Mouse (Mus musculus): ENCODE data around the gene Txndc2. TPM values are rescaled to one million over a fixed set of nuclear protein-coding genes. Genes with fewer than 3 reads are reported as not detected.

Gene Txndc2
- polyA plus RNA-seq (2012) = not detected in 2 replicates

GRCm38 (mm10) chr17:65641734-65642218 lies at the start of gene Txndc2:
Gene Txndc2, minus strand, starts transcription at chr17:65642168.
- TF ChIP-seq TAL1 (IDR thresholded peaks at IDR 0.05; ENCODE audit: low read length) = no peak
- no peak for TF ChIP-seq GATA1 (IDR thresholded peaks at IDR 0.05; ENCODE audit: low read length)
- Histone ChIP-seq H3K36me3 (ENCODE audit: control insufficient read depth) (no peaks in the 10 kb centered on the region), H3K27me3 (ENCODE audit: control insufficient read depth) (no peaks in the 10 kb centered on the region), H3K9me3 (ENCODE audit: control insufficient read depth, low read length) (no peaks in the 10 kb centered on the region), H3K4me1 (ENCODE audit: control insufficient read depth) (no peaks in the 10 kb centered on the region), H3K4me3 (replicated peaks) (no peak within 1 kb of the TSS)

- H3K9me3 ChIP-seq (ENCODE audit: control insufficient read depth, low read length) = no peaks in the 10 kb centered on the region
- no peak overlapping the region for H3K4me3 ChIP-seq (replicated peaks)
- TF ChIP-seq TAL1 (IDR thresholded peaks at IDR 0.05; ENCODE audit: low read length) = no peak
- no peak for TF ChIP-seq GATA1 (IDR thresholded peaks at IDR 0.05; ENCODE audit: low read length)
- H3K36me3 ChIP-seq (ENCODE audit: control insufficient read depth) = no peaks in the 10 kb centered on the region
- no peaks in the 10 kb centered on the region for H3K4me1 ChIP-seq (ENCODE audit: control insufficient read depth)
- no peaks in the 10 kb centered on the region for H3K27me3 ChIP-seq (ENCODE audit: control insufficient read depth)
Measured at GRCm38 (mm10) chr17:65683731-65684130, 41.8 kb upstream of the Txndc2 start.

- Histone ChIP-seq H3K27me3 (ENCODE audit: control insufficient read depth) (no peaks in the 10 kb centered on the region), H3K4me1 (ENCODE audit: control insufficient read depth) (no peaks in the 10 kb centered on the region), H3K4me3 (replicated peaks) (no peak overlapping the region), H3K9me3 (ENCODE audit: control insufficient read depth, low read length) (no peaks in the 10 kb centered on the region), H3K36me3 (ENCODE audit: control insufficient read depth) (no peaks in the 10 kb centered on the region)
- no peak for TF ChIP-seq TAL1 (IDR thresholded peaks at IDR 0.05; ENCODE audit: low read length)
- no peak for TF ChIP-seq GATA1 (IDR thresholded peaks at IDR 0.05; ENCODE audit: low read length)
Measured at GRCm38 (mm10) chr17:65683316-65683715, 41.3 kb upstream of the Txndc2 start.

GRCm38 (mm10) chr17:65682071-65682680 lies 40.2 kb upstream of the Txndc2 start:
- Histone ChIP-seq H3K9me3 (ENCODE audit: control insufficient read depth, low read length) (no peaks in the 10 kb centered on the region), H3K27me3 (ENCODE audit: control insufficient read depth) (no peaks in the 10 kb centered on the region), H3K4me1 (ENCODE audit: control insufficient read depth) (no peaks in the 10 kb centered on the region), H3K4me3 (replicated peaks) (no peak overlapping the region), H3K36me3 (ENCODE audit: control insufficient read depth) (no peaks in the 10 kb centered on the region)
- no peak for TF ChIP-seq TAL1 (IDR thresholded peaks at IDR 0.05; ENCODE audit: low read length)
- no peak for TF ChIP-seq GATA1 (IDR thresholded peaks at IDR 0.05; ENCODE audit: low read length)

DNA sequence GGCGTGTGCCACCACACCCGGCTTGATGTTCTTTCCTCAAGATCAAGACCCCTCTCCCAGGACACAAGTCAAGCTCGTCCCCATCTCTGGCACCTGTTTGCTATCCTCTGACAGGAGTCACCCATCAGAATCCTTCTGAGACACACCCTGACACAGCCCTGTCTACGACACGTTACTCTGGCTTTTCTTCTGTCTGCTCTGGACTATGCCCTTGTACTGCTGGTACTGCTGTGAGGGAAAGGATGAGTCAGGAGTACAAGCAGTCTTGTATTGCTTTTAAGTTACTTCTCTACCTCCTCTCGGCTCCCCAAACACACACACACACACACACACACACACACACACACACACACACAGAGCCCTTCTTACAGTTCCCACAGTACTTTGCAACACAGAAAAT lies 39.5 kb upstream of the Txndc2 start:
- TF ChIP-seq TAL1 (IDR thresholded peaks at IDR 0.05; ENCODE audit: low read length) (no peak), GATA1 (IDR thresholded peaks at IDR 0.05; ENCODE audit: low read length) (no peak)
- Histone ChIP-seq H3K4me3 (replicated peaks) (no peak overlapping the region), H3K27me3 (ENCODE audit: control insufficient read depth) (no peaks in the 10 kb centered on the region), H3K9me3 (ENCODE audit: control insufficient read depth, low read length) (no peaks in the 10 kb centered on the region), H3K4me1 (ENCODE audit: control insufficient read depth) (no peaks in the 10 kb centered on the region), H3K36me3 (ENCODE audit: control insufficient read depth) (no peaks in the 10 kb centered on the region)

DNA sequence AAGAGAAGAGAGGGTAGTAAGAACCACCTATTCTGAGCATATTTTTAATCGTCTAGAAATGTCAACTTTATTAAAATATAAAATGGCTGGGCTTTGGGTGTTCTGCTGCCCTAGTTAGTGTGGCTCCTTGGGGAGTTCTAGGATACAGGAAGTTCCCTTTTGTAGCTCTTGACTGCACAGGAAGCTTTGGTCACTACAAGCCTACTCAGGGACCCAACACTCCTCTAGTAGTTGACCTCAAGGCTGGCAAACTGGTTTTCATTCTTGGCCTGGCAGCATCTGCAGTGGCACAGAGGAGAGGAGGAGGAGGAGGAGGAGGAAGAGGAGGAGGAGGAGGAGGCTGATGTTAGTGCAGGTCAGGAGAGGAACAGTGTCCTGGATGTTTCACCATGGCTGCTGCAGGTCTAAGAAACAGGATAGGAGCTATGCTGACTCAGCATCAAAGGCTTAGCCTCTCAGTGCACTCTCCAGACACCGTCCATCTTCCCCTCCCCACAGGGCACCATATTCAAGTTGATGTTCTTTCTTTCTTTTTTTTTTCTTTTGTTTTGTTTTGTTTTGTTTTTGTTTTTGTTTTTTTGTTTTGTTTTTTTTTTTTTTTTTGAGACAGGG lies 38.9 kb upstream of the Txndc2 start:
- H3K4me1 ChIP-seq (ENCODE audit: control insufficient read depth) = no peaks in the 10 kb centered on the region
- no peaks in the 10 kb centered on the region for H3K9me3 ChIP-seq (ENCODE audit: control insufficient read depth, low read length)
- H3K36me3 ChIP-seq (ENCODE audit: control insufficient read depth) = no peaks in the 10 kb centered on the region
- no peaks in the 10 kb centered on the region for H3K27me3 ChIP-seq (ENCODE audit: control insufficient read depth)
- H3K4me3 ChIP-seq (replicated peaks) = no peak overlapping the region
- TF ChIP-seq TAL1 (IDR thresholded peaks at IDR 0.05; ENCODE audit: low read length) = no peak
- TF ChIP-seq GATA1 (IDR thresholded peaks at IDR 0.05; ENCODE audit: low read length) = no peak

DNA sequence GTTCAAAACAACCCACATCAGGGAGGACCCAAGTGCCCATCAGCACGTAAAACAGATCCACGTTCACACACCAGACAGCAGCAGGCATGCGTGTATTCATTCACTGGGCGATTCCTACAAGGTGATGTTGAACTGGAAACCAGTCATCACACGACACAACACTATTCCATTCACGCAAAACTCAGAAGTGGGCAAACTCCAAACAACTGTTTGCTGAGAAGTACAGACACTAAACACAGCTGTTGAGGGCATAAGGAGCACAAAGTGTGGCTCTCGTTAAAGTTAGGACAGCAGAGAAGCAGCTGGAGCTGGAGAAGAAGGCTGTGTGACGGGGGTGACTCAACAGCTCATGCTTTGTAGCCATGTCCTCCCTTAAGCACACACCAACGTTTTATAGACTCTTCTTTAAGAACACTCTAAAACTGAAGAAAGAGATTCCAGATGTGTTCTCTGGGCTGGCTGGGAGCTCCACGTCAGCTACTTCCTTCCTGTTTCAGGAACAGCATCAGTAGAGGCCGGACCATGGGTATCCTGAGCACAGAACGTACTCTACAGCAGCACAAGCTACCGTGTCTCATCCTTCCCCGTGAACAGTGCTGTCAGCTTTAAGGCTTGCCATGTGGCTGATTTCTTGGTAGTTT lies 38.0 kb upstream of the Txndc2 start:
- no peak for TF ChIP-seq GATA1 (IDR thresholded peaks at IDR 0.05; ENCODE audit: low read length)
- TF ChIP-seq TAL1 (IDR thresholded peaks at IDR 0.05; ENCODE audit: low read length) = no peak
- H3K4me1 ChIP-seq (ENCODE audit: control insufficient read depth) = no peaks in the 10 kb centered on the region
- H3K36me3 ChIP-seq (ENCODE audit: control insufficient read depth) = no peaks in the 10 kb centered on the region
- H3K9me3 ChIP-seq (ENCODE audit: control insufficient read depth, low read length) = no peaks in the 10 kb centered on the region
- no peaks in the 10 kb centered on the region for H3K27me3 ChIP-seq (ENCODE audit: control insufficient read depth)
- H3K4me3 ChIP-seq (replicated peaks) = no peak overlapping the region

DNA sequence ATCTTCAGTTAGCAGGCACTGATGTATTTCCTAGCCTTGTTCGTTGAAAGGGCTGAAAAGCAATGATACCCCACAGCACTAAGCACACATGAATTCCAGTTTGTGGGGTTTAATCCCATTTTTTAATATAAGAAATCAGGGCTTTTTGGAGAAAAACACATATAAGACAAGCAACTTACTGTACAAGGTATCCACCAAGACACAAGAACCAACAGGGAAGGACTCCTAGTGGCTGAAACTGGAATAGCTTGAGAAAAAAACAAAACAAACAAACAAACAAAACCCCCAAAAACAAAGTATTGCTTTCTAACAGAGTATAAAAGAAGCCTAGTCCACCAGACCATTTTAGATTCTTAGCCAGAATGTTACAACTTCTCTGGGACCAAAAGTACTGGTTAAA lies 35.8 kb upstream of the Txndc2 start:
- Histone ChIP-seq H3K36me3 (ENCODE audit: control insufficient read depth) (no peaks in the 10 kb centered on the region), H3K27me3 (ENCODE audit: control insufficient read depth) (no peaks in the 10 kb centered on the region), H3K9me3 (ENCODE audit: control insufficient read depth, low read length) (no peaks in the 10 kb centered on the region), H3K4me3 (replicated peaks) (no peak overlapping the region), H3K4me1 (ENCODE audit: control insufficient read depth) (no peaks in the 10 kb centered on the region; the same call in 1 of the 2 replicates)
- TF ChIP-seq GATA1 (IDR thresholded peaks at IDR 0.05; ENCODE audit: low read length) (no peak), TAL1 (IDR thresholded peaks at IDR 0.05; ENCODE audit: low read length) (no peak)

DNA sequence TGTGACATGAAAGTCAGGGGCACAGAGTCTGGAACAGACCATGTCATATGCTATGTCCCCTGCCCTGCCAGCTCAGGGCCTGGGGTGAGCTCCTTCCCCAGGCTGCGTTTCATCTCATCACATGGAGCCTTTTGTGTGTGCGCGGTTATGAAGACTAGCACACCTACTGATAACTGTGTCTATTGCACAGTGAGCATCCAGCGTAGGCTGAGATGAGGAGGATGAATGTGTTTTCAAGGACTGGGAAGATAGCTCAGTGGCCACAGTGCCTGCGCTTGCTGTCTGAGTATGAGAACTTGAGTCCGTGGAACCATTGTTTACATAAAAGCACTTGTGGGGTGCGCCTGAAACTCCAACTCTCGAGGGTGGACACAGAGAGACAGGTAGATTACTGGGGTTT lies 34.6 kb upstream of the Txndc2 start:
- Histone ChIP-seq H3K9me3 (ENCODE audit: control insufficient read depth, low read length) (no peaks in the 10 kb centered on the region), H3K36me3 (ENCODE audit: control insufficient read depth) (no peaks in the 10 kb centered on the region), H3K4me1 (ENCODE audit: control insufficient read depth) (no peaks in the 10 kb centered on the region; the same call in 1 of the 2 replicates), H3K4me3 (replicated peaks) (no peak overlapping the region), H3K27me3 (ENCODE audit: control insufficient read depth) (no peaks in the 10 kb centered on the region)
- TF ChIP-seq TAL1 (IDR thresholded peaks at IDR 0.05; ENCODE audit: low read length) = no peak
- no peak for TF ChIP-seq GATA1 (IDR thresholded peaks at IDR 0.05; ENCODE audit: low read length)

All from erythroblast, embryonic 14.5 days (primary cell).